Mouse (Mus musculus) midbrain, postnatal 0 days (tissue): ENCODE results near the gene Piezo1. TPM values are rescaled to one million over a fixed set of nuclear protein-coding genes. Genes with fewer than 3 reads are reported as not detected.

ENCODE experiments used
- ATAC-seq: fragments of 200-750 bp; cut with Nextera tagmentation; 2 replicates; pipeline ENCODE4 v1.8.0; 2017; ENCODE audit warnings: moderate number of reproducible peaks, mild to moderate bottlenecking, moderate TSS enrichment, moderate library complexity; ENCODE audit not compliant: low FRiP score
- DNase-seq: peaks from one replicate; pipeline ENCODE4 v3.0.0-alpha.2; 2015; ENCODE audit warnings: low spot score
- H3K27ac ChIP-seq: fragments of 300-500 bp; sonication (generic); 2 replicates; pipeline ENCODE4 v1.5.1; 2014; ENCODE audit warnings: low read depth, mild to moderate bottlenecking, low read length, mixed read lengths
- H3K27me3 ChIP-seq: fragments of 300-500 bp; sonication (generic); 2 replicates; pipeline ENCODE4 v1.6.1; 2014; ENCODE audit warnings: low read length, control low read depth, mixed read lengths; ENCODE audit not compliant: insufficient read depth
- H3K36me3 ChIP-seq: fragments of 300-500 bp; sonication (generic); 2 replicates; pipeline ENCODE4 v1.6.1; 2014; ENCODE audit warnings: low read length, control low read depth, mixed read lengths; ENCODE audit not compliant: insufficient read depth
- H3K4me1 ChIP-seq: fragments of 300-500 bp; sonication (generic); 2 replicates; pipeline ENCODE4 v1.6.1; 2014; ENCODE audit warnings: mild to moderate bottlenecking, control low read depth, antibody characterized with exemption, low read length, mixed read lengths; ENCODE audit not compliant: insufficient read depth
- H3K4me2 ChIP-seq: fragments of 300-500 bp; sonication (generic); 2 replicates; pipeline ENCODE4 v1.6.1; 2014; ENCODE audit warnings: low read depth, mild to moderate bottlenecking, low read length, mixed read lengths; ENCODE audit not compliant: poor library complexity, severe bottlenecking
- H3K4me3 ChIP-seq: fragments of 300-500 bp; sonication (generic); 2 replicates; pipeline ENCODE4 v1.5.1; 2014; ENCODE audit warnings: low read depth, mild to moderate bottlenecking, low read length, moderate library complexity
- H3K9ac ChIP-seq: fragments of 300-500 bp; sonication (generic); replicated peaks from 2 replicates; pipeline ENCODE4 v1.6.1; 2014; ENCODE audit warnings: mild to moderate bottlenecking, low read length, moderate library complexity, mixed read lengths; ENCODE audit not compliant: poor library complexity, severe bottlenecking
- H3K9me3 ChIP-seq: fragments of 300-500 bp; sonication (generic); 2 replicates; pipeline ENCODE4 v1.6.1; 2016; ENCODE audit warnings: low read length, control low read depth
- CTCF ChIP-seq: IDR thresholded peaks from 2 replicates; pipeline ENCODE4 v1.5.1; 2016; ENCODE audit warnings: antibody characterized with exemption, mild to moderate bottlenecking
- WGBS: fragments of 180-500 bp; shearing (Covaris S2); extraction: QIAGEN DNeasy Blood & Tissue Kit; methylation state at CpG from one replicate; pipeline ENCODE4 v1.1.7; 2014; 5-methylcytosine and 5-hydroxymethylcytosine counted together
- polyA plus RNA-seq: library from polyadenylated mRNA; unstranded; fragments of >200 nt; fragmentation: Nextera tagmentation; extraction: Ambion mirVana; gene quantifications from 2 replicates; pipeline ENCODE4 v1.2.1, GENCODE M21; 2015
- total RNA-seq: library from RNA; depleted of rRNA; stranded (reverse); fragments of >200 nt; gene quantifications from 2 replicates; pipeline ENCODE4 v1.2.3, GENCODE M21; 2014

The Piezo1 gene
- total and polyA plus RNA-seq, 2 experiments from 2014 or later = 1.8 to 10.8 TPM

DNA sequence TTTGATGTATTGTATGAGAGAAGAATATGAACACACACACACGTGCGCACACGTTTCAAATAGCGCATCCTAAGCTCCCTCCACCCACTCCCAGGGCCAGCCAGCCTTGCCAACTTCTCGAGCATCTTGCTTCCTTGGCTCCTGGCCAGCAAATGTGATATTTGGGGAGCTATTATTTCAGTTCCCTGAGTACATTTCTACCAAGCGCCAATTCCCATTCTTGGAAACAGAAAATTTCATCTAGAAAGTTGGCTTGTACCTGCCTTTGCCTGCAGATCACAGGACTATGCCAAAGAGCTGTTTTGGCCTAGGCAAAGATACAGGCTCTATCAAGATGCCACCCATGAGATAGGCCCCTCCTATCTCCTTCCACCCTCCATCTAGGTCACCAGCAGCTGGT lies 3.7 kb upstream of the Piezo1 start:
- peak; percentile 42 for DNase-seq
- no peak for ATAC-seq

DNA sequence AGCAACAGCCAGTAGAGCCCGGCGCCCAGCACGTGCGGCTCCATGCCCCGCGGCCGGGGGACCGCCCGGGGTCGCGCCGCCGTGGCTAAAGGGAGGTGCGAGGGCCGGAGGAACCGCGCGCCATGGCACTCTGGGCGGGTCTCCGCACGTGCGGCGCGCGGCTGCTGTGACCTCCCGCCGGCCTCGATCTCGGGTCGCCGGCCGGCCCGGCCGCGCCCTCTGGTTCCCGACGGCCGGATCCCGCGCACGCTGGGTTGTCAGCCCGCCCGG lies 199 bp downstream of the Piezo1 start:
- no peaks in the 10 kb centered on the region for H3K4me1 ChIP-seq

More for the DNA sequence above, 3.7 kb upstream of the Piezo1 start:
- Histone ChIP-seq H3K27me3 (peaks cover 14% of the 10 kb centered on the region; the same call in 1 of the 2 replicates), H3K36me3 (no peaks in the 10 kb centered on the region), H3K4me2 (no peak overlapping the region), H3K9ac (no peak overlapping the region), H3K4me1 (no peaks in the 10 kb centered on the region), H3K27ac (no peak overlapping the region), H3K4me3 (no peak overlapping the region), H3K9me3 (no peaks in the 10 kb centered on the region)
- no peak for TF ChIP-seq CTCF
- WGBS = 68% methylated on average over 6 of the region's 6 CpGs

DNA sequence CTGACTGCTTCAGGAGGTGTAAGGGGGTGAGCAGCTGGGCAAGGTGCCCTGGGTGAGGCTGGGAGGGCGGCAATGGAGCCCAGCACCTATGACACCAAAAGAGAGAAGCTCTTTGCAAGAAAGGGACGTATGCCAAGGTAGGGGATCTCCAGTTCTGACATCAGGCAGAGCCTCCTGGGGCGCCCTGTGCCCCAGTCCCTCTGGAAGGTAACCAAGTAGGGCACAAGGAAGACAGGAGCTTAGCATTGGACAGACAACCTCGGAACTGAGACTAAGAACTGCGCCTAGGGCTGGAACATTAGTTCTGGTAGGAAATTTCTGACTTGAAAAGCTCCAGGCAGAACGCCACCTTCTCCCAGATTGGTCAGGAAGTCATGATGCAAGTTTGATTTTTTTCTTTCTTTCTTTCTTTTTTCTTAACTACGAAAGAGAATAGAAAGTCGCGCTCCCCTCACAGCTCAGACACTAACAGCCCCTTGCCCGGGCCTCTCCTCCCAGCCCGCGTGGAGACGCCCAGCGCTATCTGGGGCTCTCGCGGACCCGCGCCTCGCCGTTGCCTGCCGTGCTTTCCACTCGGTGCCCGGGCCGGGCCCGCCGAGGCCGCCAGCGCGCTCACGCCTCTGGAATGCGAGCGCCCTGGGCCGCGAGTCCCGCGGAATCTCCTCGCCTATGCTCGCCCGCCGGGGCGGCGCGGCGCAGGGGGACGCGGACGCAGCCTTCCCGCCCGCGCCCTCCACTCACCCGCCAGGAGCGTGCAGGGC lies 715 bp downstream of the Piezo1 start:
- Histone ChIP-seq H3K4me1 (no peaks in the 10 kb centered on the region), H3K4me3 (peak overlapping the region; percentile 55), H3K36me3 (no peaks in the 10 kb centered on the region), H3K27me3 (peaks cover 18% of the 10 kb centered on the region; the same call in 1 of the 2 replicates), H3K9ac (peak overlapping the region; percentile 54), H3K4me2 (peak overlapping the region; percentile 92), H3K27ac (no peak overlapping the region), H3K9me3 (no peaks in the 10 kb centered on the region)
- DNase-seq = no peak
- peak; percentile 67; the same call in 1 of the 2 replicates for ATAC-seq
- no peak for TF ChIP-seq CTCF
- WGBS = 4% methylated on average over 43 of the region's 52 CpGs

More for the DNA sequence above, 199 bp downstream of the Piezo1 start:
- Histone ChIP-seq H3K4me3 (peak overlapping the region; percentile 55), H3K27ac (no peak overlapping the region), H3K27me3 (peaks cover 18% of the 10 kb centered on the region; the same call in 1 of the 2 replicates), H3K9me3 (no peaks in the 10 kb centered on the region), H3K9ac (peak overlapping the region; percentile 54), H3K36me3 (no peaks in the 10 kb centered on the region), H3K4me2 (peak overlapping the region; percentile 92)
- DNase-seq (no peak), ATAC-seq (no peak)
- TF ChIP-seq CTCF = no peak
- WGBS = 0% methylated on average over 24 of the region's 43 CpGs

DNA sequence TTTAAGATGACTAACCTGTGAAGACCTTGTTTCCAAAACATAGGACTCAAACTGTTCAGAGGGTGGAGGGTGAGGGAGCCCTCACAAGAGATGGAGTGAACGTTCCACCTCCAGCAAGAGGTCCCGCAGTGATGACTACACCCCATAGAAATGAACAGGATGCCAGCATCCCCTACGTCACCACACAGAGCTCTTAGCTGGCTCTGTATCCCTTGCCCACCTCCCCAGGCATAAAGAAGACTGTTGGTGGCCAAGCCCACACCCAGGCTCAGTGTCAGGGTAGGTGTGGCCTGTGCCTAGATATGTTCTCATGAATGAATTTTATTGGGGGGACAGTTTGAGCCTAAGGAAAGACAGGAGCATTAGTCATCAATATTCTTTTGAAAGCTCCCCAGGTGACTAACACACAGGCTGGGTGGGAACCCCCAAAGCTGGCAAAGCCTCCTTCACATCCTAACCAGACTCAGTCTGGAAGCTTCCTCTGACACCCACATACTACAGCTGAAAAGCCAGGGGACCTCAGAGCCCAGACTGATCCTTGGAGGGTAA lies 2.2 kb downstream of the Piezo1 start:
- Histone ChIP-seq H3K4me2 (no peak overlapping the region), H3K27me3 (peaks cover 18% of the 10 kb centered on the region; the same call in 1 of the 2 replicates), H3K4me3 (no peak overlapping the region), H3K36me3 (no peaks in the 10 kb centered on the region), H3K9ac (no peak overlapping the region), H3K4me1 (no peaks in the 10 kb centered on the region), H3K9me3 (no peaks in the 10 kb centered on the region), H3K27ac (no peak overlapping the region)
- TF ChIP-seq CTCF = no peak
- 81% methylated on average over 3 of the region's 3 CpGs for whole genome bisulfite sequencing
- ATAC-seq (no peak), DNase-seq (no peak)

DNA sequence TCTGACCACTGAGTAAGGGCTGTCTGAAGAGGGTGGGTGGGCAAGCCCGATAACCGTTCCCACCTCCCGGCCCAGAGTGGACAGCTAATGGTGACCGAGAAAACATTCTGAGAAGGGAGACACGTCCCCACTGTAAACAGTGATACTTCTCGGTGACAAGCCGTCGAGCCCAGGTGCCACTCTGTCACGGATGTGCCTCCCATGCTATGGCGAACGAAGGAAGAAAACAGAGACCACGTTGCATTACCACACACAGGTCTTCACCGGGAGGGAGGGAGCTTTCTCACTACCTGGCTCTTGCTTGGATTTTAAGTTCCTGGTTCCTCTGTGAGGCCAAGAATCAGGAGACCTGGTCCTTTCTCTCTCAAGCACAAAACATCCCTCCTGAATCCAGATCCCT lies 2.8 kb downstream of the Piezo1 start:
- Histone ChIP-seq H3K9ac (no peak overlapping the region), H3K36me3 (no peaks in the 10 kb centered on the region), H3K27ac (no peak overlapping the region), H3K4me3 (no peak overlapping the region), H3K4me1 (no peaks in the 10 kb centered on the region), H3K9me3 (no peaks in the 10 kb centered on the region), H3K4me2 (no peak overlapping the region), H3K27me3 (peaks cover 18% of the 10 kb centered on the region; the same call in 1 of the 2 replicates)
- TF ChIP-seq CTCF = no peak
- DNase-seq (no peak), ATAC-seq (no peak)
- WGBS = 74% methylated on average over 13 of the region's 13 CpGs

DNA sequence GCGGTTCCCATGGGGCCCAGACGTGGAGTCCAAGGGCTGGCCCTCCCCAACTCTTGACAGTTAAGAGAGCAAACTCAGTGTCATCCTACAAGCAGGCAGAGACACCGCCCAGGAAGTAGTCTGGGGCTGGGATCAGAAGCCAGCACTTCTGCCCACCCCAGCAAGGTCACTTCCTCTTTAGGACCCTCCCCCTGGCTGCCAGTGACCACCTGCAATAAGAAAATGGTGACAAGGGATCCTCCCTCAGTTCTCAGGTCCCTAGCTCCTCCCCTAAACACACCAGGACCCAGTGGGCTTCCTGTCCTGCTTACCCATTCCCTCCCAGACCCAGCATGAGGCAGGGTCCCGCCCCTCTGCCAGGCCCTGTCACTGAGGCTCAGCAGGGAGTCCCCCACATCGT lies 3.3 kb downstream of the Piezo1 start:
- H3K4me3 ChIP-seq = no peak overlapping the region
- no peaks in the 10 kb centered on the region for H3K9me3 ChIP-seq
- H3K36me3 ChIP-seq = no peaks in the 10 kb centered on the region
- H3K9ac ChIP-seq = no peak overlapping the region
- H3K27me3 ChIP-seq = peaks cover 18% of the 10 kb centered on the region; the same call in 1 of the 2 replicates
- H3K4me2 ChIP-seq = no peak overlapping the region
- no peak for DNase-seq
- no peak for ATAC-seq
- no peaks in the 10 kb centered on the region for H3K4me1 ChIP-seq
- WGBS = 47% methylated on average over 5 of the region's 5 CpGs
- H3K27ac ChIP-seq = no peak overlapping the region
- no peak for TF ChIP-seq CTCF
